Mouse (Mus musculus) testis, adult 10 weeks (tissue): ENCODE results near the gene Serpinb8. TPM values are rescaled to one million over a fixed set of nuclear protein-coding genes. Genes with fewer than 3 reads are reported as not detected.

Source experiments
- polyA plus RNA-seq: library from polyadenylated mRNA; stranded (reverse); fragments of 350-450 nt; fragmentation: Illumina TruSeq; extraction: RNeasy Lipid Tissue Mini Kit (QIAGEN cat#74804); gene quantifications from one replicate; pipeline ENCODE4 v1.2.3, GENCODE M21; 2014; ENCODE audit warnings: low read depth, low replicate concordance

Gene Serpinb8
- 0.67 TPM for polyA plus RNA-seq

DNA sequence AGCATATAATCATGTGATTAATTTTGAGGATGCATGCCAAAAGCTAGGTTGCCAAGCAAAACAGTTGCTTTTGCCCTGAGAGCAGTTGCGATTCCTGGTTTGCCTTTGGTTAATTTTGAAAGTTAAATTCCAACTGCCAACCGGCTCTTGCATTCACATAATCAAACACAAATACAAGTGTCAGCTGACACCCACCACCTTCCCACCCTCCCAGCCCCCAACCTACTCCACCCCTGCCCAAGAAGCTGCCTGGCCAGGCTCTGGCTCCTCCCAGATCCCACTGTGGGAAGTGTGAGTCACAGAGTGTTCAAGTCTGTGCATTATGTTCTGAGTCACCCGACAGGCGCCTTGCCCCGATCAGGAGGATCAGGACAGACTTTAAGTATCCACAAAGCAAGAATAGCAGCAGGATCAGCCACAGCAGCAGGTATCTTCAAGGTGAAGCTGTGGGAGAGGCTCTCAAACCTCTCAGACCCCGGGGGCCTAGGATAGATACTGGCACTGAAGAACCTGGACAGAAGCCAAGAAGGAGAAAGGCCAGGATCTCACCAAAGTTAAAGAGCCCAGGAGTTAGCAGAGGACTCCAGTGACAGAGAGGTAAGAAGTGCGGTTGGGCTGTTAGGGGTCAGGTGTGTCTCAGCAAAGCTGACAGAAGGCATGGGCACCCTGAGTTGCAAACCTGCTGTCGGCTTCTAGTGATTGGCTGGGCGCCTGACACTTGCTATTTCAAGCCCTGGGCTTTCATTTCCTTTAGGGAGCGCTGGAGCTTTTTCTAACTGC is at the start of gene Serpinb8:
TSS of gene Serpinb8 (plus strand) at position 316 of the 780 bp plus-strand sequence.

Other genes starting within 250 kb of the Serpinb8 start
- gene Serpinb11, start 228.8 kb upstream of the Serpinb8 start, polyA plus RNA-seq = not detected
- gene Serpinb7, start 190.4 kb upstream of the Serpinb8 start, polyA plus RNA-seq = 0.25 TPM
- gene Serpinb2, start 78.6 kb upstream of the Serpinb8 start, polyA plus RNA-seq = 0.80 TPM